Comparison of ENCODE assay signal across 19 mouse cellular contexts in genomic region chr1:182497736-182498135, GRCm38 (mm10). TPM values are rescaled to one million over a fixed set of nuclear protein-coding genes. Genes with fewer than 3 reads are reported as not detected.
DNase-seq lines count a peak whose midpoint lies in the region; ATAC-seq and TF ChIP-seq lines count a peak whose summit lies in the region.
"Had no signal": no experiment of that assay in that cellular context is flagged by ENCODE, and none has a peak within 500 bp of the region (broad histone marks: within the 10 kb centered on the region; RNA-seq: fewer than 3 reads in every experiment).

No protein-coding gene starts in this region.

- H3K9me3 ChIP-seq in heart, embryonic 11.5 days (replicated peaks; ENCODE audit: control insufficient read depth, low read length): no peaks in the 10 kb centered on the region
- no peaks in the 10 kb centered on the region for H3K9me3 ChIP-seq in liver, postnatal 0 days (ENCODE audit: low read length)
- H3K9me3 ChIP-seq in liver, embryonic 11.5 days (ENCODE audit: control insufficient read depth, low read length): no peaks in the 10 kb centered on the region
- no peaks in the 10 kb centered on the region for H3K9me3 ChIP-seq in heart, embryonic 15.5 days (replicated peaks)
- H3K9me3 ChIP-seq: hindbrain, embryonic 12.5 days; limb, embryonic 13.5 days had no signal

- no peak for DNase-seq in heart, adult 8-10 months (ENCODE audit: low spot score)
- no peak for DNase-seq in liver, postnatal 0 days
- no peak for DNase-seq in liver, embryonic 11.5 days (ENCODE audit: low spot score)
- DNase-seq in kidney, postnatal 10 days: peak; percentile 42
- DNase-seq in spleen, postnatal 36 days (ENCODE audit: low spot score in 2 of 2): no peak
- DNase-seq in right cerebral cortex, adult 18-20 months: no peak
- DNase-seq: adrenal gland, postnatal 10 days; cerebellum, adult 11 months; cerebellum, postnatal 14 days; embryo, embryonic 11 days; gastrocnemius, postnatal 14 days; lung, adult 2 months; midbrain, embryonic 14.5 days; retina, postnatal 1 day; thymus, postnatal 25 days had no signal

- 0 out of 2 replicates have a peak overlapping the region, but pooled peaks have one; percentile 12 for H3K27ac ChIP-seq in heart, embryonic 11.5 days (ENCODE audit: low read depth, low read length)
- H3K27ac ChIP-seq in liver, postnatal 0 days (ENCODE audit: low read depth): peak overlapping the region; percentile 39; the same call in 1 of the 2 replicates
- no peak overlapping the region for H3K27ac ChIP-seq in liver, embryonic 11.5 days (ENCODE audit: low read depth, low read length)
- H3K27ac ChIP-seq in heart, embryonic 15.5 days: peak overlapping the region; percentile 72
- H3K27ac ChIP-seq: hindbrain, embryonic 12.5 days; limb, embryonic 13.5 days had no signal

- H3K4me1 ChIP-seq in heart, embryonic 11.5 days (ENCODE audit: control insufficient read depth, insufficient read depth, low read length): peaks cover 48% of the 10 kb centered on the region
- H3K4me1 ChIP-seq in liver, postnatal 0 days (ENCODE audit: insufficient read depth): peaks cover 49% of the 10 kb centered on the region
- H3K4me1 ChIP-seq in liver, embryonic 11.5 days (replicated peaks; ENCODE audit: control insufficient read depth, insufficient read depth, low read length): peaks cover 33% of the 10 kb centered on the region
- peaks cover 76% of the 10 kb centered on the region for H3K4me1 ChIP-seq in heart, embryonic 15.5 days (replicated peaks)

- no peak overlapping the region for H3K4me3 ChIP-seq in heart, embryonic 11.5 days (ENCODE audit: low read depth, low read length)
- H3K4me3 ChIP-seq in liver, postnatal 0 days (ENCODE audit: low read depth, low read length): no peak overlapping the region
- H3K4me3 ChIP-seq in liver, embryonic 11.5 days (ENCODE audit: low read depth, low read length): no peak overlapping the region
- H3K4me3 ChIP-seq in heart, embryonic 15.5 days: no peak overlapping the region
- H3K4me3 ChIP-seq: hindbrain, embryonic 12.5 days; limb, embryonic 13.5 days had no signal

- H3K4me2 ChIP-seq in heart, embryonic 11.5 days: no peak overlapping the region
- no peak overlapping the region for H3K4me2 ChIP-seq in liver, postnatal 0 days (ENCODE audit: low read depth, low read length)
- no peak overlapping the region for H3K4me2 ChIP-seq in liver, embryonic 11.5 days
- H3K4me2 ChIP-seq in heart, embryonic 15.5 days: no peak overlapping the region
- H3K4me2 ChIP-seq: hindbrain, embryonic 12.5 days; limb, embryonic 13.5 days had no signal

- no peak for TF ChIP-seq CTCF in liver, postnatal 0 days (IDR thresholded peaks at IDR 0.05; ENCODE audit: low read depth)

- TF ChIP-seq EP300 in liver, postnatal 0 days (IDR thresholded peaks at IDR 0.05; ENCODE audit: low read depth): no peak

- 39% methylated on average over 4 of the region's 4 CpGs for WGBS in heart, embryonic 11.5 days (ENCODE audit: insufficient replicate concordance)
- 56% methylated on average over 4 of the region's 4 CpGs for WGBS in liver, postnatal 0 days (ENCODE audit: insufficient replicate concordance)
- WGBS in liver, embryonic 11.5 days: 53% methylated on average over 4 of the region's 4 CpGs
- WGBS in heart, embryonic 15.5 days: 25% methylated on average over 4 of the region's 4 CpGs

- H3K9ac ChIP-seq in heart, embryonic 11.5 days (ENCODE audit: low read depth, low read length): no peak overlapping the region
- no peak overlapping the region for H3K9ac ChIP-seq in liver, postnatal 0 days (replicated peaks)
- no peak overlapping the region for H3K9ac ChIP-seq in liver, embryonic 11.5 days (ENCODE audit: low read depth, low read length)
- H3K9ac ChIP-seq in heart, embryonic 15.5 days: no peak overlapping the region
- H3K9ac ChIP-seq: hindbrain, embryonic 12.5 days; limb, embryonic 13.5 days had no signal

- H3K27me3 ChIP-seq in heart, embryonic 11.5 days (ENCODE audit: control insufficient read depth, insufficient read depth, low read length): no peaks in the 10 kb centered on the region
- H3K27me3 ChIP-seq in liver, postnatal 0 days (ENCODE audit: insufficient read depth, low read length): no peaks in the 10 kb centered on the region
- no peaks in the 10 kb centered on the region for H3K27me3 ChIP-seq in liver, embryonic 11.5 days (replicated peaks; ENCODE audit: control insufficient read depth, insufficient read depth, low read length)
- H3K27me3 ChIP-seq in heart, embryonic 15.5 days: no peaks in the 10 kb centered on the region
- H3K27me3 ChIP-seq: hindbrain, embryonic 12.5 days; limb, embryonic 13.5 days had no signal

- H3K36me3 ChIP-seq in heart, embryonic 11.5 days (ENCODE audit: control insufficient read depth, insufficient read depth, low read length): no peaks in the 10 kb centered on the region
- H3K36me3 ChIP-seq in liver, postnatal 0 days (replicated peaks; ENCODE audit: insufficient read depth, low read length): 0 out of 2 replicates have a peak, but pooled peaks cover 5% of the 10 kb centered on the region
- peaks cover 3% of the 10 kb centered on the region for H3K36me3 ChIP-seq in liver, embryonic 11.5 days (ENCODE audit: control insufficient read depth, insufficient read depth, low read length)
- no peaks in the 10 kb centered on the region; the same call in 1 of the 2 replicates for H3K36me3 ChIP-seq in heart, embryonic 15.5 days
- H3K36me3 ChIP-seq: hindbrain, embryonic 12.5 days had no signal

- no peak for ATAC-seq in heart, embryonic 11.5 days (replicated peaks; ENCODE audit: insufficient number of reproducible peaks, low FRiP score, low TSS enrichment)
- ATAC-seq in liver, postnatal 0 days: no peak
- no peak for ATAC-seq in liver, embryonic 11.5 days (replicated peaks; ENCODE audit: low FRiP score)
- no peak for ATAC-seq in heart, embryonic 15.5 days (replicated peaks; ENCODE audit: insufficient number of reproducible peaks, insufficient read depth, low FRiP score, low read depth)

RNA-seq across cellular contexts. Expression of gene Capn2, which starts 19.7 kb away (rescaled TPM):
- 68.1 and 83.7 TPM in 2 replicates for polyA plus RNA-seq in heart, embryonic 11.5 days (2014; fragmentation: Nextera tagmentation; extraction: Ambion mirVana)
- total RNA-seq in heart, adult 8-10 months (2022): 10 to 100 TPM; 53.7 to 72.8 (median 63.5) TPM
- 20.6 and 23.6 TPM in 2 replicates for polyA plus RNA-seq in liver, postnatal 0 days (2015; fragmentation: Nextera tagmentation; extraction: Ambion mirVana)
- 49.5 and 51.4 TPM in 2 replicates for polyA plus RNA-seq in liver, embryonic 11.5 days (2014; fragmentation: Nextera tagmentation; extraction: Ambion mirVana)
- 84.9 and 94.3 TPM in 2 replicates for polyA plus RNA-seq in heart, embryonic 15.5 days (2015; fragmentation: Nextera tagmentation; extraction: Ambion mirVana)
